Mouse (Mus musculus) MEL (cell line): ENCODE data around the gene Maml3. TPM values are rescaled to one million over a fixed set of nuclear protein-coding genes. Genes with fewer than 3 reads are reported as not detected.

ENCODE experiments used
- DNase-seq: peaks from one replicate; pipeline ENCODE4 v3.0.0; 2011; ENCODE audit warnings: low read depth, low spot score
- H3K27ac ChIP-seq: 2 replicates; pipeline ENCODE4 v1.5.1; 2012; ENCODE audit warnings: low read depth, mild to moderate bottlenecking, control low read depth, low read length, moderate library complexity; ENCODE audit not compliant: control insufficient read depth
- H3K27me3 ChIP-seq, 2 experiments: fragments of 150-350 bp in 1 of 2; sonication (generic) in 1 of 2; 2 replicates each; pipeline ENCODE4 v1.6.1; 2012; ENCODE audit warnings: low read length in 2 of 2, mild to moderate bottlenecking in 2 of 2, improper control_type of control experiment in 1 of 2, moderate library complexity in 1 of 2; ENCODE audit not compliant: insufficient read depth in 2 of 2, control insufficient read depth in 1 of 2
- H3K36me3 ChIP-seq, 2 experiments: 2 replicates each; pipeline ENCODE4 v1.6.1; 2012 to 2014; ENCODE audit warnings: low read length in 2 of 2, improper control_type of control experiment in 1 of 2, inconsistent platforms in 1 of 2, mild to moderate bottlenecking in 1 of 2; ENCODE audit not compliant: insufficient read depth in 2 of 2, control insufficient read depth in 1 of 2
- H3K4me1 ChIP-seq, 2 experiments: fragments of 150-350 bp in 1 of 2; sonication (generic) in 1 of 2; 2 replicates each; pipeline ENCODE4 v1.6.1; 2012; ENCODE audit warnings: low read length in 2 of 2, improper control_type of control experiment in 1 of 2, mild to moderate bottlenecking in 1 of 2; ENCODE audit not compliant: insufficient read depth in 2 of 2, control insufficient read depth in 1 of 2
- H3K4me3 ChIP-seq, 2 experiments: fragments of 150-350 bp in 1 of 2; sonication (generic) in 1 of 2; 2 replicates each; pipeline ENCODE4 v1.5.1; 2012; ENCODE audit warnings: low read depth in 2 of 2, low read length in 2 of 2, mild to moderate bottlenecking in 2 of 2, moderate library complexity in 2 of 2, control low read depth in 1 of 2, improper control_type of control experiment in 1 of 2; ENCODE audit not compliant: control insufficient read depth in 1 of 2, insufficient read depth in 1 of 2
- H3K79me2 ChIP-seq: 2 replicates; pipeline ENCODE4 v1.6.1; 2012; ENCODE audit warnings: mild to moderate bottlenecking, low read length, moderate library complexity; ENCODE audit not compliant: control insufficient read depth, poor library complexity, insufficient read depth
- H3K9ac ChIP-seq: 2 replicates; pipeline ENCODE4 v1.6.1; 2012; ENCODE audit warnings: low read depth, mild to moderate bottlenecking, control low read depth, low read length, moderate library complexity; ENCODE audit not compliant: control insufficient read depth, poor library complexity, severe bottlenecking
- H3K9me3 ChIP-seq: fragments of 150-350 bp; sonication (generic); replicated peaks from 2 replicates; pipeline ENCODE4 v1.6.1; 2012; ENCODE audit warnings: mild to moderate bottlenecking, low read length, improper control_type of control experiment, moderate library complexity; ENCODE audit not compliant: insufficient read depth
- CHD2 ChIP-seq: IDR thresholded peaks from 2 replicates; pipeline ENCODE4 v1.6.1; 2011; ENCODE audit warnings: low read length, improper control_type of control experiment
- CTCF ChIP-seq, 3 experiments: IDR thresholded peaks in 2 of 3; conservative IDR thresholded peaks in 1 of 3; 2 replicates each; pipeline ENCODE4 v1.5.1; 2011 to 2012; ENCODE audit warnings: low read length in 3 of 3, low read depth in 2 of 3, mild to moderate bottlenecking in 2 of 3, improper control_type of control experiment in 1 of 3, inconsistent platforms in 1 of 3, mixed read lengths in 1 of 3, moderate library complexity in 1 of 3; ENCODE audit not compliant: control insufficient read depth in 1 of 3, insufficient read depth in 1 of 3, poor library complexity in 1 of 3, severe bottlenecking in 1 of 3
- ELF1 ChIP-seq: IDR thresholded peaks from 2 replicates; pipeline ENCODE4 v1.6.1; 2014; ENCODE audit warnings: low read depth, mild to moderate bottlenecking, inconsistent platforms, low read length, improper control_type of control experiment, moderate library complexity
- EP300 ChIP-seq, 2 experiments: IDR thresholded peaks; 2 replicates each; pipeline ENCODE4 v1.6.1; 2011; ENCODE audit warnings: improper control_type of control experiment in 2 of 2, low read length in 2 of 2, low read depth in 1 of 2, mild to moderate bottlenecking in 1 of 2
- HCFC1 ChIP-seq: IDR thresholded peaks from 2 replicates; pipeline ENCODE4 v1.6.1; 2012; ENCODE audit warnings: low read depth, mild to moderate bottlenecking, inconsistent platforms, low read length, improper control_type of control experiment, moderate library complexity
- KAT2A ChIP-seq: conservative IDR thresholded peaks from 2 replicates; pipeline ENCODE4 v1.6.1; 2012; ENCODE audit warnings: low read depth, low read length, improper control_type of control experiment, inconsistent platforms
- MAFK ChIP-seq: IDR thresholded peaks from 2 replicates; pipeline ENCODE4 v1.6.1; 2011; ENCODE audit warnings: low read depth, mild to moderate bottlenecking, low read length, improper control_type of control experiment, borderline replicate concordance
- MAX ChIP-seq: IDR thresholded peaks from 2 replicates; pipeline ENCODE4 v1.6.1; 2011; ENCODE audit warnings: low read length, improper control_type of control experiment
- MAZ ChIP-seq: IDR thresholded peaks from 2 replicates; pipeline ENCODE4 v1.6.1; 2012; ENCODE audit warnings: low read depth, mild to moderate bottlenecking, inconsistent platforms, low read length, improper control_type of control experiment
- MXI1 ChIP-seq: IDR thresholded peaks from 2 replicates; pipeline ENCODE4 v1.6.1; 2011; ENCODE audit warnings: mild to moderate bottlenecking, low read depth, low read length, improper control_type of control experiment
- MYC ChIP-seq: IDR thresholded peaks from 2 replicates; pipeline ENCODE4 v1.6.1; 2011; ENCODE audit warnings: low read depth, mild to moderate bottlenecking, low read length, improper control_type of control experiment, moderate library complexity
- NRF1 ChIP-seq: IDR thresholded peaks from 2 replicates; pipeline ENCODE4 v1.6.1; 2014; ENCODE audit warnings: low read depth, mild to moderate bottlenecking, inconsistent platforms, low read length, improper control_type of control experiment, moderate library complexity; ENCODE audit not compliant: poor library complexity, insufficient read depth, severe bottlenecking
- POLR2A ChIP-seq, 2 experiments: IDR thresholded peaks; 2 replicates each; pipeline ENCODE4 v1.6.1; 2011 to 2012; ENCODE audit warnings: low read length in 2 of 2, mild to moderate bottlenecking in 2 of 2, control low read depth in 1 of 2, improper control_type of control experiment in 1 of 2, low read depth in 1 of 2, moderate library complexity in 1 of 2; ENCODE audit not compliant: control insufficient read depth in 1 of 2, insufficient read depth in 1 of 2, poor library complexity in 1 of 2
- RCOR1 ChIP-seq: IDR thresholded peaks from 2 replicates; pipeline ENCODE4 v1.6.1; 2012; ENCODE audit warnings: low read depth, mild to moderate bottlenecking, inconsistent platforms, low read length, improper control_type of control experiment
- SIN3A ChIP-seq: IDR thresholded peaks from 2 replicates; pipeline ENCODE4 v1.6.1; 2012; ENCODE audit warnings: low read length, improper control_type of control experiment, inconsistent platforms
- TBP ChIP-seq: IDR thresholded peaks from 2 replicates; pipeline ENCODE4 v1.8.0; 2011; ENCODE audit warnings: low read depth, low read length, improper control_type of control experiment
- UBTF ChIP-seq: IDR thresholded peaks from 2 replicates; pipeline ENCODE4 v1.6.1; 2012; ENCODE audit warnings: low read depth, mild to moderate bottlenecking, inconsistent platforms, low read length, improper control_type of control experiment, moderate library complexity, borderline replicate concordance; ENCODE audit not compliant: insufficient read depth
- USF2 ChIP-seq, 2 experiments: IDR thresholded peaks; 2 replicates each; pipeline ENCODE4 v1.6.1; 2011 to 2012; ENCODE audit warnings: improper control_type of control experiment in 2 of 2, low read length in 2 of 2, borderline replicate concordance in 1 of 2, inconsistent platforms in 1 of 2, low read depth in 1 of 2, mild to moderate bottlenecking in 1 of 2; ENCODE audit not compliant: insufficient read depth in 1 of 2
- ZC3H11A ChIP-seq: IDR thresholded peaks from 2 replicates; pipeline ENCODE4 v1.6.1; 2012; ENCODE audit warnings: low read depth, mild to moderate bottlenecking, inconsistent platforms, low read length, improper control_type of control experiment
- ZKSCAN1 ChIP-seq: IDR thresholded peaks from 2 replicates; pipeline ENCODE4 v1.6.1; 2012; ENCODE audit warnings: low read depth, mild to moderate bottlenecking, inconsistent platforms, low read length, improper control_type of control experiment, moderate library complexity
- ZNF384 ChIP-seq: IDR thresholded peaks from 2 replicates; pipeline ENCODE4 v1.6.1; 2012; ENCODE audit warnings: low read depth, mild to moderate bottlenecking, inconsistent platforms, low read length, improper control_type of control experiment
- polyA plus RNA-seq, 2 experiments: library from polyadenylated mRNA; stranded (reverse) in 1 of 2; unstranded in 1 of 2; fragments of >175 nt in 1 of 2; fragments of >200 nt in 1 of 2; gene quantifications; 2 replicates each; pipeline versions ENCODE4 v1.2.1 to v1.2.4; 2012; ENCODE audit warnings: low replicate concordance in 2 of 2, low read depth in 1 of 2; ENCODE audit not compliant: insufficient read length in 2 of 2, insufficient read depth in 1 of 2, missing spikeins in 1 of 2
- total RNA-seq: library from RNA; depleted of rRNA; stranded (reverse); fragments of 300-350 nt; gene quantifications from 2 replicates; pipeline ENCODE4 v1.2.3, GENCODE M21; 2012

The Maml3 gene
- total and polyA plus RNA-seq, 3 experiments = 2.0 to 4.1 TPM; not detected in 1

GRCm38 (mm10) chr3:51844255-51844654, 260.6 kb downstream of the Maml3 start:
- Histone ChIP-seq H3K27ac (no peak overlapping the region), H3K9me3 (no peaks in the 10 kb centered on the region), H3K79me2 (no peaks in the 10 kb centered on the region), H3K4me3 (no peak overlapping the region), H3K4me1 (peaks cover 2 to 10% of the 10 kb centered on the region in 2 experiments; a peak in 2 of 4 replicates), H3K9ac (no peak overlapping the region), H3K36me3 (no peaks in the 10 kb centered on the region; a peak in 2 of 4 replicates), H3K27me3 (no peaks in the 10 kb centered on the region)
- TF ChIP-seq POLR2A (IDR thresholded peaks at IDR 0.05; ENCODE audit: control insufficient read depth in 1 of 2, insufficient read depth in 1 of 2, low read depth in 1 of 2, low read length in 2 of 2, poor library complexity in 1 of 2) (no peak), NRF1 (no peak), MAX (no peak), ELF1 (no peak), KAT2A (no peak), HCFC1 (no peak), ZKSCAN1 (no peak), USF2 (IDR thresholded peaks at IDR 0.05; ENCODE audit: borderline replicate concordance in 1 of 2, insufficient read depth in 1 of 2, low read depth in 1 of 2, low read length in 2 of 2) (no peak), MXI1 (no peak), MAZ (no peak), SIN3A (no peak), CTCF (IDR thresholded peaks at IDR 0.05 in 2 of 3, conservative IDR thresholded peaks at IDR 0.05 in 1 of 3; ENCODE audit: control insufficient read depth in 1 of 3, insufficient read depth in 1 of 3, low read depth in 2 of 3, low read length in 3 of 3, poor library complexity in 1 of 3, severe bottlenecking in 1 of 3) (no peak), CHD2 (no peak), MYC (no peak), EP300 (IDR thresholded peaks at IDR 0.05; ENCODE audit: low read depth in 1 of 2, low read length in 2 of 2) (no peak), ZNF384 (no peak), RCOR1 (no peak), MAFK (no peak)
- no peak for DNase-seq

- Histone ChIP-seq H3K9ac (no peak overlapping the region), H3K9me3 (no peaks in the 10 kb centered on the region), H3K4me3 (no peak overlapping the region), H3K27ac (no peak overlapping the region), H3K36me3 (peaks cover 0 to 3% of the 10 kb centered on the region in 2 experiments; a peak in 2 of 4 replicates), H3K4me1 (peaks cover 2 to 6% of the 10 kb centered on the region in 2 experiments; a peak in 2 of 4 replicates), H3K27me3 (no peaks in the 10 kb centered on the region), H3K79me2 (no peaks in the 10 kb centered on the region)
- TF ChIP-seq UBTF (no peak), CTCF (IDR thresholded peaks at IDR 0.05 in 2 of 3, conservative IDR thresholded peaks at IDR 0.05 in 1 of 3; ENCODE audit: control insufficient read depth in 1 of 3, insufficient read depth in 1 of 3, low read depth in 2 of 3, low read length in 3 of 3, poor library complexity in 1 of 3, severe bottlenecking in 1 of 3) (no peak), ZC3H11A (no peak), HCFC1 (no peak), MXI1 (no peak), TBP (no peak)
- DNase-seq = no peak
Observed at GRCm38 (mm10) chr3:51842140-51842539, 262.7 kb downstream of the Maml3 start.
